Mouse (Mus musculus): ENCODE data around the gene 2700097O09Rik.
"Not testable (repeated sequence)": the region's sequence is repeated elsewhere in the genome, so short reads cannot be mapped to it uniquely, and the experiment has no call there.

DNA sequence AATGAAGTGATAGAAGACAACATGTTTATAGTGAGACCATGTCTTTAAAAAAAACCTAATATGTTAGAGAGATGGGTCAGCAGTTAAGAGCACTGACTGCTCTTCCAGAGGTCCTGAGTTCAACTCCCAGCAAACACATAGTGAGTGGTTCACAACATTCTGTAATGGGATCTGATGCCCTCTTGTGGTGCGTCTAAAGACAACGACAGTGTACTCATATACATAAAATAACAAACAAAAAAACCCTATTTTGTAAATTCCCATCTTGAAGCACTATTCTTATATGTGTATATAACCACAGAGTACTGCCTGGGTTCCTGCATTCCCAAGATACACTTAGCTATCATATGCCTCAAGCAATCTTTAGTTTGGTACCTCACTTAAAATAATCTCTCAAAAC lies 1.2 kb downstream of the 2700097O09Rik start:
- TF ChIP-seq CTCF (conservative IDR thresholded peaks at IDR 0.05; ENCODE audit: insufficient read depth, insufficient read length, low read depth, low read length), result 0 out of 2 replicates have a peak, but pooled peaks have one; percentile 3
- TF ChIP-seq POLR2A (IDR thresholded peaks at IDR 0.05; ENCODE audit: low read depth, low read length), result not testable (repeated sequence)

All from kidney, adult 2 months (tissue).